Mouse (Mus musculus) ovary, postnatal 10 days (tissue): ENCODE measurements around the gene Atg13.

Experiments
- DNase-seq: peaks from one replicate; pipeline ENCODE4 v3.0.0; 2022; ENCODE audit warnings: low spot score

The Atg13 gene

GRCm38 (mm10) chr2:91649152-91649551 lies 61.2 kb downstream of the Atg13 start:
- no peak for DNase-seq

DNA sequence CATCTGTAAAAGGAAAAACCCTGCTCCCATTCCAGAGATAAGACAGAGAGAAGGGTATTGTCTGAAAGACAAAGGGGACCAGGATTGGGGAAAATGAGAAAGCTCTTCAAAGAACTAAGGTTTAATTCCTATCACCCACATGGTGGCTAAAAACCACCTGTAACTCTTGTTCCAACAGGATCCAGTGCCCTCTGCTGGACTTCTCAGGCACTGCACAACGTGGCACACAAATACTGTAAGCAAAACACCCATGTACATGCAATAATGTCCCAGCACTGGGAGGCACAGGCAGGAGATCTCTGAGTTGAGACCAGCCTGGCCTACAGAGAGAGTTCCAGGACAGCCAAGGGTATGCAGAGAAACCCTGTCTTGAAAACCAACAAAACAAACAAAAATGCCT lies 63.6 kb downstream of the Atg13 start:
- DNase-seq = no peak

DNA sequence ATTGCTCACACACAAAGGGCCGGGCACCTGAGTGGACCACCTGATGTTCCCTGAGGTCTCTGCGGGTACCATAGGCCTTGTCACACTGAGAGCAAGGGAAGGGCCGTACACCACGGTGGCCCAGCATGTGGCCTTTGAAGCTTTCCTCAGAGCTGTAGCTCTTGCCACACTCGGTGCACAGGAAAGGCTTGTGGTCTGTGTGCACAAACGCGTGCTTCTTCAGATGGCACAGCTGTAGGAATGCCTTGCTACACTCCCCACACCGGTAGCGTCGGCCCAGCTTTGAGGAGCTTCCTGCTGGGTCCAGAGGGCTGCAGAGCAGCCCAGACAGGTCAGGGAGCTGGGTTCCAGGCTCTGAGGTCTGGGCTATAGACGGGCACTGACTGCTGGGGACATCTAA lies 64.6 kb downstream of the Atg13 start:
- no peak for DNase-seq

GRCm38 (mm10) chr2:91645354-91645753 lies 65.0 kb downstream of the Atg13 start:
- no peak for DNase-seq

DNA sequence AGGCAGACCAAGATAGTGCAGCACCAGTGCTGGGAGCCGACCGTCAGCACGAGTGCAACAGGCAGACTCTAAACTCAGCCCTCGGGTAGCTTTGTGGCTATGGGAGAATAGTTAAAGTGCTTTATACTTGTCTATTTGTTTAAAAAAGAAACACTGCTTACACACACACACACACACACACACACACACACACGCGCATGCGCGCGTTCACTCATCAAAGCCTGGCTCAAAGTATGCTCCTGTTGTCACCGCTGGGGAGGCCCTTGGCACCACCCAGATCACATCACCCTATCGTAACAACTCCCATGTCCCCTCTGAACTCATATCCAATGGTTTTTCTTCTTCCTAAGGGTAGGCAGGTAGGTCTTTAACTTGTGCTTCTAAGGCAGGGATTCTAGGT lies 66.4 kb downstream of the Atg13 start:
- DNase-seq = no peak

GRCm38 (mm10) chr2:91642825-91643415 lies 67.5 kb downstream of the Atg13 start:
- DNase-seq = no peak

- DNase-seq = no peak
Measured at GRCm38 (mm10) chr2:91638931-91639330, 71.4 kb downstream of the Atg13 start.

- DNase-seq = no peak
Measured at GRCm38 (mm10) chr2:91636727-91637338, 73.5 kb downstream of the Atg13 start.

DNA sequence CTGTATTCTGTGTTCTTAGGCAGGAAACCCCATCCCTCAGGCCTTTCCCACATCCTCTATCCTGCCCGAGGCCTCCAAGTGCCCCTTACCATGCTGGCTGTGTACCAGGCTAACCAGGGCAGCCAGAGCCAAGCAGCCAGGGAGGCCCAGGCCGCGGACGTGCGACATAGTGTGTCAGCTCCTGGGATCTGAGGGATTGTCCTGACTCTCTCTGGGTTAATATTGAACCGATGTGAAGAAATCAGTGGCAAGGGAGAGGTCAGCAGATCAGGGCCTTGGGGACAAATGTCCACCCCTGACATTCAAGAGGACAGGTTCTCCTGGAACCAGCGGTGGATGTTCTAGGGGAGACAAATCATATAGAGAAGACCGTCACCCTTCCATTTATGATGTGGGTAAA lies 74.1 kb downstream of the Atg13 start, which contains the start of gene F2:
F2 (minus strand) TSS at position 186 of the 400 bp plus-strand sequence.
- DNase-seq = no peak

- no peak for DNase-seq
Measured at GRCm38 (mm10) chr2:91635486-91635885, 74.9 kb downstream of the Atg13 start.

DNA sequence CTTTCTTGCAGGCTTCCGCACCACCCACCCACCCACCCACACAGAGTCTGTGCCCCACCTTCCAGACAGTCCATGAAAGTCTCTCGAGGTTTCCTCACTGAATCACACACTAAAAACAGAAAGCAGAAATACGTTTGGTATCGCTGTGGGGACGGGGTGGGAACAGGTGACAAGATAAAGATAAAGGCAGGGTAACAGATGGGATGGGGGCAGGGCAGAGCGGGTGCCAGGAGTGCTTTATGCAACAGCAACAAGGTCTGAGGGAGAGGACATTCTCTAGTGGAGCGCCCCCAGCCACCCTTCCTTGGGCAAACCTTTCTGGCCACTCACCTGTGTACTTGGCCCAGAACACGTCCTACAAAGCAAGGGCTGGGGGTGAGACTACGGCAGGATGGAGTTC lies 75.5 kb downstream of the Atg13 start:
- no peak for DNase-seq

- DNase-seq = no peak
Measured at GRCm38 (mm10) chr2:91633334-91633977, 76.9 kb downstream of the Atg13 start.

- DNase-seq = no peak
Measured at GRCm38 (mm10) chr2:91632316-91632715, 78.1 kb downstream of the Atg13 start.

DNA sequence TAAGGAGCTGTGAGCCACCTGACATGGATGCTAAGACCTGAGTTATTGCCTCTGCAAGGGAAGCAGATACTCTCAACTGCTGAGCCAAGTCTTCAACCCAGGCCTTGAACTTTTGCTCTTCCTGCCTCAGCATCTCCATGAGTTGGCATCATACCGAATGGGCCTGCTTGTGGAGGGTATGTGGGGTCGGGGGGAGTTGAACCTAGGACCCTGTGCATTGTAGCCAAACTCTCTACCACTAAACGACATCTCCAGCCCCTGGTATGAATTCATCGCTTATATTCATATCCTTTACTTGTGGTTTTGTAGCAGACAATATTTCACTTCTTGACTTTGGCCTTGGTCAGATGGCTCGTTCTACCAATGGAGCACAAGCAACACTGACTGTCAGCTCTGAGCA lies 78.5 kb downstream of the Atg13 start:
- no peak for DNase-seq

DNA sequence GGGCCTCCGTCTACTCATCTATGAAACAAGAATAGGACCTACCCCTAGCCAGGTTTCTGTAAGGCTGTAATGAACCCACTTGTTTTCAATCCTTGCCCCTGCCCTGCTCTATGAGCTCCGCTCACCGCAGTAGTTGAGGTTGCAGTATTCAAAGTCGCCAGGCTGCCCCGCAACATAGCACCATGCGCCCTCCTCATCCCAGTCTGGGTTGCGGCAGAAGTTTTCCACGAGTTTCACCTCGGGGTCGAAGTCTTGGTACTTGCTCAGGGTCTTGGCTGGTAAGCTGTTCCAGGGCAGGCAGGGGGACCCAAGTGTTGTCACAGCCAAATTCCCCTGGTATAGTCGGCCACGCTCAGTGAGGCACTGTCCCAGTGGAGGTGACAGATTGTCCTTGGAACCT lies 80.0 kb downstream of the Atg13 start:
- no peak for DNase-seq

GRCm38 (mm10) chr2:91629682-91630081 lies 80.7 kb downstream of the Atg13 start:
- DNase-seq = no peak

- DNase-seq = no peak
Measured at GRCm38 (mm10) chr2:91628171-91628570, 82.2 kb downstream of the Atg13 start.

DNA sequence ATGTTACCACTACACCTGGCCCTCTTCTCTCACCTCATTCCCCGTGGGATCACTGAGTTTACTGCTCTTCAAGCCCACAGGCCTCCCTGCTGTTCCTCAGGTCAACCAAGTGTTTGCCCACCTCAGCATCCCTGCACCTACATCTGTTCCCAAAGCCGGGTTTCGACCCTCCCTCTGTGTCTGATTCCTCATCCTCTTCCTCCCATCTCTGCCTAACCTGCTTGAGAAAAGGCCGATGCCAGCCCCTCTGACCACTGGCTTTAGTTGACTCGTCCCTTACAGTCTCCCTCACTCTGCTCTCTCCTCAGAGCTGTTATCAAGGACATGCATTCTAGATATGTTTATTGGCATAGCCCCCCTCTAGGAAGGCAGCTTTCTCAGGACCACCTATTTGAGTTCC lies 82.9 kb downstream of the Atg13 start:
- no peak for DNase-seq
